Mouse (Mus musculus) lung, embryonic 15.5 days (tissue): Measurements from ENCODE around the gene Ing1. TPM values are rescaled to one million over a fixed set of nuclear protein-coding genes. Genes with fewer than 3 reads are reported as not detected.
"Not testable (repeated sequence)": the region's sequence is repeated elsewhere in the genome, so short reads cannot be mapped to it uniquely, and the experiment has no call there.

ENCODE experiments used
- ATAC-seq: fragments of 200-750 bp; cut with Nextera tagmentation; 2 replicates; pipeline ENCODE4 v1.8.0; 2017; ENCODE audit warnings: moderate number of reproducible peaks, borderline replicate concordance; ENCODE audit not compliant: low FRiP score, low TSS enrichment; ENCODE audit errors: extremely low read depth
- H3K27ac ChIP-seq: fragments of 300-500 bp; sonication (generic); 2 replicates; pipeline ENCODE4 v1.5.1; 2015; ENCODE audit warnings: moderate library complexity, mild to moderate bottlenecking, inconsistent platforms
- H3K27me3 ChIP-seq: fragments of 300-500 bp; sonication (generic); 2 replicates; pipeline ENCODE4 v1.6.1; 2015; ENCODE audit warnings: inconsistent platforms
- H3K36me3 ChIP-seq: fragments of 300-500 bp; sonication (generic); 2 replicates; pipeline ENCODE4 v1.6.1; 2015; ENCODE audit warnings: inconsistent platforms
- H3K4me1 ChIP-seq: fragments of 300-500 bp; sonication (generic); 2 replicates; pipeline ENCODE4 v1.6.1; 2015; ENCODE audit warnings: inconsistent platforms
- H3K4me2 ChIP-seq: fragments of 300-500 bp; sonication (generic); 2 replicates; pipeline ENCODE4 v1.6.1; 2015; ENCODE audit warnings: inconsistent platforms, mild to moderate bottlenecking, moderate library complexity
- H3K4me3 ChIP-seq: fragments of 300-500 bp; sonication (generic); 2 replicates; pipeline ENCODE4 v1.5.1; 2015; ENCODE audit warnings: mild to moderate bottlenecking, inconsistent platforms
- H3K9ac ChIP-seq: fragments of 300-500 bp; sonication (generic); 2 replicates; pipeline ENCODE4 v1.6.1; 2015; ENCODE audit warnings: inconsistent platforms
- H3K9me3 ChIP-seq: fragments of 300-500 bp; sonication (generic); 2 replicates; pipeline ENCODE4 v1.6.1; 2016; ENCODE audit warnings: inconsistent platforms
- WGBS: fragments of 180-500 bp; shearing (Covaris S2); methylation state at CpG from one replicate; pipeline ENCODE4 v1.1.7; 2015; 5-methylcytosine and 5-hydroxymethylcytosine counted together
- polyA plus RNA-seq: library from polyadenylated mRNA; unstranded; fragments of >200 nt; fragmentation: Nextera tagmentation; extraction: Ambion mirVana; gene quantifications from 2 replicates; pipeline ENCODE4 v1.2.1, GENCODE M21; 2015

Ing1 gene
- polyA plus RNA-seq, 1 experiment from 2014 or later = 47.4 TPM

DNA sequence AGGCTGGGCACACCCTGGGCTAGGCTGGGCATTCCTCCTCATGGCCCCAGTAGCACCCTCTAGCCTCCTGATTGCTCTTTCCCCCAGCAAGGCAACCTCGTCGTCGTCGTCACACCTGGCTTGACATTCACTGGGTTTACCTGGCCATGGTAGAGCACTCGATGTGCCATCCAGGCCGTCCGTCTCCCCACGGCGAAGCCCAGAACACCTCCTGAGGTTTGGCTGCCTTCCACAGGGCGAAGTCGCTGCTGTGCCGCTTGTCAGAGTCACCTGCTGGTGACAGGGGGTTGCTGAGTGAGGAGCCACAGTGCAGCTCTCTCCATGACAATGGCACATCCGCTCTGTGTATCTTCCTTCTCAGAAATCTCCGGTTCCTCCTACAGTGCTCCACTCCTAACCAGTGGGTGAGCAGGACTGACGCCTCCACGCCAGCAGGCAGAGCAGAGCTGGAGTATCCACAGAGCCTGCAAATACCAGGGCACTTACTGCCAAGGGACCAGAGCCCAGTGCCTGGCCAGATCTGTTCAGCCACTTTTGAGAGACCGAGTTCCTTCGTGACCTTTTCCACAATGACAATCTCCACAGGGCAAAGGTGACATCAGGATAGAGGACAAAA lies 25.1 kb upstream of the Ing1 start:
- Histone ChIP-seq H3K9ac (no peak overlapping the region), H3K4me1 (no peaks in the 10 kb centered on the region), H3K4me2 (no peak overlapping the region), H3K4me3 (no peak overlapping the region), H3K9me3 (no peaks in the 10 kb centered on the region), H3K27ac (no peak overlapping the region), H3K36me3 (peaks cover 31% of the 10 kb centered on the region), H3K27me3 (no peaks in the 10 kb centered on the region)
- 75% methylated on average over 18 of the region's 18 CpGs for WGBS
- peak; percentile 19; the same call in 1 of the 2 replicates for ATAC-seq

DNA sequence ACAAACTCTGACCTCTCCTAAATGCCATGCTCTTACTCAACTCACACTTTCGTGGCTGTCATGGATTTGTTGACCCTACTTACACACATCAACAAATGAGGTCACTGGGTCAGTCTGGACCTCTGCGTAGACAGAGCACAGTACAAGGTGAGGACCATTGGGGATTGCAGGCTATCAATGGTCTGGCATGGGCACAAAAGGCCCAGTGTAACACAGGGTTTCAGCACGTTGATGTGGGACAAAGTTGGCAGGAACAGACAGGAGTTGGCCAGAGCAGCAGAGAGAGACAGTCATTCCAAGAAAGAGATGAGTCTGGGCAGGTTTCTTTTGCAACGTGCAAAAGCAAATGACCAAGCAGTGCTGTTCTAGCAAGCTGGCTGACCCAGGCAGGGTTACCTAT lies 24.5 kb upstream of the Ing1 start:
- WGBS = 51% methylated on average over 4 of the region's 4 CpGs

DNA sequence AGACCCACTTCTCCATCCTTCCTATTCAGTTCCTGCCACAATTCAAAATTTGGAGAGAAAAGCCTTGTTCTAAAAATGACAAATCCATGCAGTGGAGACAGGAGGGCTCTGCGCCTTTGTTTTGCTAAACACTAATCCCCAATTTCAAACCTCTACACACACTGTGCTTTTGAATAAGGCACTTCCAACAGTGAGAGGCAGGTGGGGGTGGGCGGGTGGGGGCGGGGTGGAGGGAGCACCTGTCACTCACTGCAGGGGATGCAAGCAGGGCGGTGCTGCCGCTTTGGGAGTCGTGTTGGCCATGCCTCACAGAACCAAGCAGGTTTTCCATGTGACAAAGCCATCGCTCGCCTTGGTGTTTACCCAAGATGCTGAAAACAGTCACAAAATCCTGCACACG lies 20.9 kb upstream of the Ing1 start:
- Histone ChIP-seq H3K4me2 (no peak overlapping the region), H3K9ac (no peak overlapping the region), H3K27ac (no peak overlapping the region), H3K27me3 (no peaks in the 10 kb centered on the region), H3K36me3 (peaks cover 34% of the 10 kb centered on the region), H3K9me3 (no peaks in the 10 kb centered on the region), H3K4me3 (no peak overlapping the region), H3K4me1 (no peaks in the 10 kb centered on the region)
- WGBS = 49% methylated on average over 9 of the region's 9 CpGs
- no peak for ATAC-seq

More for the DNA sequence above, 24.5 kb upstream of the Ing1 start:
- no peak for ATAC-seq
- Histone ChIP-seq H3K27me3 (no peaks in the 10 kb centered on the region), H3K36me3 (peaks cover 29% of the 10 kb centered on the region), H3K4me1 (no peaks in the 10 kb centered on the region), H3K27ac (no peak overlapping the region), H3K9ac (no peak overlapping the region), H3K4me2 (no peak overlapping the region), H3K4me3 (no peak overlapping the region), H3K9me3 (no peaks in the 10 kb centered on the region)

DNA sequence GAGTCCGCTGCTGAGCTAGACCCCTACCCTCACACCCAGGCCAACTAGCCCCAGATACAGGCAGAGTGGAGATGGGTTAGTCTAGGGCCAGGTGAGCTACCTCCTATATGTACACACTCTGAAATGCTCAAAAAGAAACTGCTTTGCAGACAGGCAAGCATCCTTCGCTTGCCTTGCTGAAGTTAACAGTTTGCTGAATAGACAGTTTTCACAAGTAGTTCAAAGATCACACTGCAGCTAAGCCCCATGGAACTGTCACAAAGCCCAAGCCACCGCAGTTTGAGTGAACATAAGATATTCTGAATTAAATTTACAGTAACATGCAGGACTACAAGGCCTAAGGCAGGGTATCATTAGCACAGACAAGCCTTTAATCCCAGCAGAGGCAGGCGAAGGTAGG lies 16.3 kb upstream of the Ing1 start:
- H3K36me3 ChIP-seq = peaks cover 35% of the 10 kb centered on the region
- no peaks in the 10 kb centered on the region for H3K9me3 ChIP-seq
- H3K27ac ChIP-seq = no peak overlapping the region
- no peaks in the 10 kb centered on the region for H3K4me1 ChIP-seq
- no peaks in the 10 kb centered on the region for H3K27me3 ChIP-seq
- H3K4me2 ChIP-seq = no peak overlapping the region
- H3K9ac ChIP-seq = no peak overlapping the region
- ATAC-seq = no peak
- no peak overlapping the region for H3K4me3 ChIP-seq
- 86% methylated on average over 4 of the region's 4 CpGs for WGBS

DNA sequence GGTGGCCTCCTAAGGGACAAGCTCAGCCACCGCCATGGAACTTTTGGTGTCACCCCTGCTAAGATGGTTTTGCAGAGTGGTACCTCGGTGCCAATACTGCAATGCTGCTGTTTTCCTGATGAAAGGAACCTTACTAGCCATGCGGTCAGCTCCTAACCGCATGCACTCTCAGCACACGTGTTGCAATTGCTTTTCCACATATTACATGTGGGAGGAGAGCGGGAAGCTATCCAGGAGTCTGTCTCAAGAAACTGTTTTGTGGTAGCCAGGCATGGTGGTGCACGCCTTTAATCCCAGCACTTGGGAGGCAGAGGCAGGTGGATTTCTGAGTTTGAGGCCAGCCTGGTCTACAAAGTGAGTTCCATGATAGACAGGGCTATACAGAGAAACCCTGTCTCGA lies 15.2 kb upstream of the Ing1 start:
- no peak overlapping the region for H3K4me3 ChIP-seq
- H3K9ac ChIP-seq = no peak overlapping the region
- 91% methylated on average over 8 of the region's 8 CpGs for WGBS
- ATAC-seq = no peak
- H3K4me1 ChIP-seq = no peaks in the 10 kb centered on the region
- no peak overlapping the region for H3K27ac ChIP-seq
- H3K27me3 ChIP-seq = no peaks in the 10 kb centered on the region
- no peak overlapping the region for H3K4me2 ChIP-seq
- H3K36me3 ChIP-seq = peaks cover 33% of the 10 kb centered on the region
- H3K9me3 ChIP-seq = no peaks in the 10 kb centered on the region

DNA sequence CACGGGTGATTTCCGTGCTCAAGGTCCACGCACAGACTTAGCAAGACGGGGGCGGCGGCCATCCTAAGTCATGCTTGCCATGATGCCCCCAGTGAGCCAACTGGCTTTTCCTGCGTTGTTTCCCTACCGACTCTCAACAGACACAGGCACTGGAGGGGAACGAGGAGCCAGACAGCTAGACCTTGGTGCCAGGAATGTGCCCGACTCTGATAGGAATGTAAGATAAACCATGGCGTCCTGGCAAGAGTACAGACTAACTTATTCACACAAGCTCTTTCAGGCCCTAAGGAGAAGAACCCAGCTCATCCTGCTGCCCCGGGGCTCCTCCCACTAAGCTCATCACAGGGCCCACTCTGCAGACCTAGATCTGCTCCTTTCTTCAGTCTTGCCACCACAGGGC lies 13.3 kb upstream of the Ing1 start:
- no peaks in the 10 kb centered on the region for H3K9me3 ChIP-seq
- ATAC-seq = no peak
- no peaks in the 10 kb centered on the region for H3K27me3 ChIP-seq
- WGBS = 86% methylated on average over 12 of the region's 12 CpGs
- H3K36me3 ChIP-seq = peaks cover 29% of the 10 kb centered on the region
- H3K27ac ChIP-seq = no peak overlapping the region
- H3K4me2 ChIP-seq = no peak overlapping the region
- H3K4me3 ChIP-seq = no peak overlapping the region
- H3K9ac ChIP-seq = no peak overlapping the region
- no peaks in the 10 kb centered on the region for H3K4me1 ChIP-seq

DNA sequence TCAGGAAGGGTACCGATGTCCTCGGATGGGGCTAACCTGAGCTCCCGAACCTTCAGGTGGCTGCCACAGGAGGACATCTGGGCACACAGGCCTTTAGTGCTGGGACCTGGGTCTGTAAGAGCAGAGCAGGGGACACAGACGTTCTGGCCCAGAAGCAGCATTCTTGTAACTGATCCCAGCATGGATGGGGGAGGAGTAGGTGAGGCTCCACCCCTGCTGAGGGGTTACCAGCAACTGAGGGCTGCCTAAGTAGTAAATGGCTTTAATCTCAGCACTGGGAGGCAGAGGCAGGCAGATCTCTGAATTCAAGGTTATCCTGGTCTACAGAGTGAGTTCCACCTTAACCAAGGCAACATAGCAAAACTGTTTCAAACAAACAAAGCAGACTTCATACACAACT lies 12.5 kb upstream of the Ing1 start:
- H3K36me3 ChIP-seq = peaks cover 32% of the 10 kb centered on the region
- no peak overlapping the region for H3K27ac ChIP-seq
- 86% methylated on average over 4 of the region's 4 CpGs for WGBS
- H3K4me1 ChIP-seq = no peaks in the 10 kb centered on the region
- H3K4me2 ChIP-seq = no peak overlapping the region
- no peaks in the 10 kb centered on the region for H3K27me3 ChIP-seq
- ATAC-seq = no peak
- H3K4me3 ChIP-seq = no peak overlapping the region
- no peaks in the 10 kb centered on the region for H3K9me3 ChIP-seq
- H3K9ac ChIP-seq = no peak overlapping the region

DNA sequence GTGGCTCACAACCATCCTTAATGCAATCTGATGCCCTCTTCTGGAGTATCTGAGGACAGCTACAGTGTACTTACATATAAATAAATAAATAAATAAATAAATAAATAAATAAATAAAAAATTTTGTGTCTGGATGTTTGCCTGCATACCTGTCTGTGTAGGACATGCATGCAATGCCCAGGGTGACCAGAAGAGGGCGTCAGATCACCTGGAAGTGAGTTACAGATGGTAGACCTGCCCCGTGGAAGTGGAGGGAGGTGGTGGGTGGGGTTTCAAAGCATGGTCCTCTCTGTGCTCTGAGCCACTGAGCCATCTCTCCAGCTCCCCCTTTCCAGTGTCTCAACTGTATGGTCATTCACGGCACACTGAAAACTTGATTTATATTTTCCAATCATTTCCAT lies 11.0 kb upstream of the Ing1 start:
- Histone ChIP-seq H3K4me2 (no peak overlapping the region), H3K27ac (no peak overlapping the region), H3K4me1 (peaks cover under 1% of the 10 kb centered on the region; the same call in 1 of the 2 replicates), H3K36me3 (peaks cover 38% of the 10 kb centered on the region), H3K27me3 (no peaks in the 10 kb centered on the region), H3K9me3 (no peaks in the 10 kb centered on the region), H3K9ac (no peak overlapping the region), H3K4me3 (no peak overlapping the region)
- WGBS = 41% methylated on average over 3 of the region's 3 CpGs
- no peak for ATAC-seq

DNA sequence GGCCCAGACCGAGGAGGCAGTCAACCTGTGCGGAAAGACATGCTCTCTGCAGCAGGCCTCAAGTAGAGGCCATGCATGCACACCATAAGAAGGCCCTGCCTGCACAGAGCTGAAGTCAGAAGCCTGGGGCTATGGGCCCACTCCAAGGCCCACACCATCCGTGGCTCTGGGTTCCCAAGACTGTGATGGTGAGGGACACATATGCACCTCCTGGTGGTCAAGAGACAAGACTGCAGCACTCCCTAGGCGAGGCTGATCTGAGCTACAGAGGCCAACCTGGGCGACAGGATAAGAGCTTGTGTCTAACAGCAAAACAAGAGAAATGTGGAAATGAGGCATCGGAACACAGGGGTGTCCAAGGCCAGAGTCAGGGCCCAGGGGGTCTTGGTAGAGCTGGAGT lies 8.3 kb upstream of the Ing1 start:
- Histone ChIP-seq H3K4me3 (no peak overlapping the region), H3K27ac (no peak overlapping the region), H3K9ac (no peak overlapping the region), H3K9me3 (no peaks in the 10 kb centered on the region), H3K27me3 (no peaks in the 10 kb centered on the region), H3K4me2 (no peak overlapping the region), H3K36me3 (peaks cover 21% of the 10 kb centered on the region), H3K4me1 (peaks cover 11% of the 10 kb centered on the region)
- WGBS = 65% methylated on average over 6 of the region's 6 CpGs
- ATAC-seq = no peak

DNA sequence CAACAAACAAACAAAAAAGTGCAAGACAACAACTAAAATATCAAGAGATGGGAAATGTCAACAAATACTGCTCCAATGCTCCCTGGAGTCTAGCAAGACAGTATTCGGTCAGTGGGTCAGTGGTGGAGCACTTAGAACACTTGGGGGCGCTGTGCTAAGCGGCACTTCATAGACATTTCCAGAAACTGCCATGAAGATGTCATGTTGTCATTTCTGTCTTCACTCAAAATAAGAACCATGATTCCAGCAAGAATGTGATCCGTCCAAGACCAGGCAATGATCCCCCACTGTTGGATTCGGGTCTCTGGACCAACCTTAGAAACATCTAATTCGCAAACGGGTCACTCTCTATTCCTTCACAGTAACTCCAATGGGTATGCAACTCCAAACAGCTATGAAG lies 5.7 kb upstream of the Ing1 start:
- ATAC-seq = no peak
- peaks cover 22% of the 10 kb centered on the region for H3K4me1 ChIP-seq
- H3K36me3 ChIP-seq = peaks cover 15% of the 10 kb centered on the region; the same call in 1 of the 2 replicates
- peak overlapping the region; percentile 75 for H3K4me2 ChIP-seq
- no peak overlapping the region for H3K9ac ChIP-seq
- H3K9me3 ChIP-seq = no peaks in the 10 kb centered on the region
- WGBS = 17% methylated on average over 7 of the region's 7 CpGs
- H3K27me3 ChIP-seq = no peaks in the 10 kb centered on the region
- H3K4me3 ChIP-seq = peak overlapping the region; percentile 74
- H3K27ac ChIP-seq = no peak overlapping the region

DNA sequence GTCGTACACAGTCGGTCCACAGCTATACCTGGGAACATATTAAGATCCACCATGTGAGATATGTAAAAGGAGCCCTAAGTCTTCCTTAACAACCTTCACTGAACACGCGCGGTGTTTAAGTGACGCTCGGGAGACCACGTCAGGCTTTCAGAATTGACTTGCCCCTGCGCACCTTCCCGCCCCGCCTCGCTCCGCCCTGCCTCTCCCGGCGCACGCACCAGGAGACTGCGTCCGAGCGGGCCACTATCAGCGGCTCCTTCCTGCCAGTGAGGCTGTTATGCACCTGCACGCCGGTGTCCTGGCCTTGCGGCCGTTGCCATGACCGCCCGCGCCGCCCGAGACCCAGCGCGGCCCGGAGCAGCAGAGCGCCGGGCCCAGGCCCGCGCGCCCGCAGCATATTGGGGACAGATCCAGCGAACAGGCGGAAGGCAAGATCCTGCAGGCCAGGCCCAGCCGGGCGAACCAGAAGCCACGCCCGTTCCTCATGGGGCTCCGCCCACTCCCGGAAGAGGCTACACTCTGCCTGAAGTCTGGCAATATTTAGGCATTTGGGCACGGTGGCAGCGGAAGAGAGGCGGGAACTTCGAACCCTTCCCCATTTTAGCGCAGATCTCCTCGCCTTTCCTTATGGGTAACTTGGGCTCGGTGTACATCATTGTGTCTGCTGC lies 5.0 kb upstream of the Ing1 start, which contains the start of gene Cars2:
Cars2 (minus strand) TSS at position 503 of the 668 bp plus-strand sequence.
- Histone ChIP-seq H3K4me2 (peak within 1 kb of the TSS; percentile 75), H3K4me1 (peaks cover 23% of the 10 kb centered on the region), H3K27ac (peak within 1 kb of the TSS; percentile 95), H3K27me3 (no peaks in the 10 kb centered on the region), H3K9ac (peak within 1 kb of the TSS; percentile 82), H3K4me3 (peak within 1 kb of the TSS; percentile 74), H3K9me3 (no peaks in the 10 kb centered on the region), H3K36me3 (peaks cover 12% of the 10 kb centered on the region; the same call in 1 of the 2 replicates)
- under 1% methylated on average over 53 of the region's 53 CpGs for WGBS
- ATAC-seq = peak; percentile 78

DNA sequence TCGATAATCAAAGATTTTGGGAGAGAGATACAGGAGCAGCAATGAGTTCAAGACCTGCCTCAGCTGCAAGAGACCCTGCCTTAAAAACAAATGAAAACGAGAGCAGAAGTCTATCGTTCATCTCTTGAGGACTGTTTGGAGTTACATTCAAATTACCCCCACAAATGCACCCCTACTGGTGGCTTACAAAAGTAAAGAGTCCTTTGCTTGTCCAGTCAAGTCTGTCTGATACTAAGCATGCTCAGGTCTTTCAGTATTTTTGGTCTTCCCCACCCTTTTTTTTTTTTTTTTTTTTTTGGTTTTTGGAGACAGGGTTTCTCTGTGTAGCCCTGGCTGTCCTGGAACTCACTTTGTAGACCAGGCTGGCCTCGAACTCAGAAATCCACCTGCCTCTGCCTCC lies 3.9 kb upstream of the Ing1 start:
- H3K9ac ChIP-seq, H3K4me2 ChIP-seq, ATAC-seq, H3K4me3 ChIP-seq, H3K27me3 ChIP-seq, H3K9me3 ChIP-seq, H3K27ac ChIP-seq: not testable (repeated sequence)
- WGBS = 75% methylated on average over 4 of the region's 4 CpGs
- Histone ChIP-seq H3K36me3 (peaks cover 12% of the 10 kb centered on the region; the same call in 1 of the 2 replicates), H3K4me1 (peaks cover 23% of the 10 kb centered on the region)
